Comparison of ENCODE assay signal across 9 mouse cellular contexts in genomic region chr2:36009386-36009785, GRCm38 (mm10). TPM values are rescaled to one million over a fixed set of nuclear protein-coding genes. Genes with fewer than 3 reads are reported as not detected.
DNase-seq lines count a peak whose midpoint lies in the region; ATAC-seq and TF ChIP-seq lines count a peak whose summit lies in the region.
"Had no signal": no experiment of that assay in that cellular context is flagged by ENCODE, and none has a peak within 500 bp of the region (broad histone marks: within the 10 kb centered on the region; RNA-seq: fewer than 3 reads in every experiment).

No protein-coding gene starts in this region.

- peaks cover 71% of the 10 kb centered on the region for H3K27me3 ChIP-seq in E14TG2a.4 (ENCODE audit: insufficient read depth, low read length)
- H3K27me3 ChIP-seq in forebrain, embryonic 15.5 days = peaks cover 11% of the 10 kb centered on the region; the same call in 1 of the 2 replicates
- peaks cover 16% of the 10 kb centered on the region; the same call in 1 of the 2 replicates for H3K27me3 ChIP-seq in intestine, postnatal 0 days (replicated peaks; ENCODE audit: control insufficient read depth, insufficient read depth, low read length)
- H3K27me3 ChIP-seq in lung, postnatal 0 days (replicated peaks; ENCODE audit: insufficient read depth, low read length) = peaks cover 3% of the 10 kb centered on the region; the same call in 1 of the 2 replicates

- WGBS in forebrain, embryonic 15.5 days = 21% methylated on average over 4 of the region's 4 CpGs
- WGBS in intestine, postnatal 0 days = 22% methylated on average over 4 of the region's 4 CpGs
- 26% methylated on average over 4 of the region's 4 CpGs for WGBS in lung, postnatal 0 days

- peak; percentile 67 for TF ChIP-seq CTCF in E14TG2a.4 (conservative IDR thresholded peaks at IDR 0.05; ENCODE audit: low read length)
- TF ChIP-seq CTCF in intestine, postnatal 0 days (IDR thresholded peaks at IDR 0.05; ENCODE audit: low read depth) = peak; percentile 94
- peak; percentile 92 for TF ChIP-seq CTCF in lung, postnatal 0 days (IDR thresholded peaks at IDR 0.05)

- H3K4me3 ChIP-seq in E14TG2a.4 (replicated peaks; ENCODE audit: low read length) = no peak overlapping the region
- H3K4me3 ChIP-seq in forebrain, embryonic 15.5 days = no peak overlapping the region
- H3K4me3 ChIP-seq in intestine, postnatal 0 days (ENCODE audit: low read depth, low read length) = no peak overlapping the region
- no peak overlapping the region for H3K4me3 ChIP-seq in lung, postnatal 0 days (ENCODE audit: low read depth, low read length)

- H3K9me3 ChIP-seq in E14TG2a.4 (ENCODE audit: low read length) = peaks cover 20% of the 10 kb centered on the region
- no peaks in the 10 kb centered on the region for H3K9me3 ChIP-seq in forebrain, embryonic 15.5 days
- H3K9me3 ChIP-seq in intestine, postnatal 0 days (ENCODE audit: control insufficient read depth) = no peaks in the 10 kb centered on the region
- H3K9me3 ChIP-seq in lung, postnatal 0 days (ENCODE audit: low read length) = no peaks in the 10 kb centered on the region

- ATAC-seq in cerebellum, adult (ENCODE audit: insufficient number of reproducible peaks, low FRiP score, low TSS enrichment) = peak; percentile 62; the same call in 1 of the 2 replicates
- ATAC-seq in forebrain, embryonic 15.5 days (replicated peaks) = peak; percentile 42; the same call in 1 of the 2 replicates
- no peak for ATAC-seq in intestine, postnatal 0 days
- ATAC-seq in lung, postnatal 0 days = 0 out of 2 replicates have a peak, but pooled peaks have one; percentile 41

- no peaks in the 10 kb centered on the region for H3K36me3 ChIP-seq in E14TG2a.4 (ENCODE audit: insufficient read depth, low read length)
- H3K36me3 ChIP-seq in forebrain, embryonic 15.5 days = no peaks in the 10 kb centered on the region
- H3K36me3 ChIP-seq in intestine, postnatal 0 days (ENCODE audit: control insufficient read depth, insufficient read depth) = no peaks in the 10 kb centered on the region
- no peaks in the 10 kb centered on the region for H3K36me3 ChIP-seq in lung, postnatal 0 days (ENCODE audit: insufficient read depth, low read length)

- H3K4me1 ChIP-seq in E14TG2a.4 (replicated peaks; ENCODE audit: low read depth, low read length) = peaks cover 34% of the 10 kb centered on the region
- H3K4me1 ChIP-seq in forebrain, embryonic 15.5 days = peaks cover 17% of the 10 kb centered on the region
- H3K4me1 ChIP-seq in intestine, postnatal 0 days (replicated peaks; ENCODE audit: control insufficient read depth, insufficient read depth, low read length) = 0 out of 2 replicates have a peak, but pooled peaks cover 3% of the 10 kb centered on the region
- H3K4me1 ChIP-seq in lung, postnatal 0 days (ENCODE audit: insufficient read depth, low read depth, low read length) = peaks cover 7% of the 10 kb centered on the region

- H3K27ac ChIP-seq in forebrain, embryonic 15.5 days (replicated peaks) = no peak overlapping the region
- no peak overlapping the region for H3K27ac ChIP-seq in intestine, postnatal 0 days (ENCODE audit: low read depth, low read length)
- no peak overlapping the region for H3K27ac ChIP-seq in lung, postnatal 0 days (ENCODE audit: low read length)

- no peak overlapping the region for H3K4me2 ChIP-seq in forebrain, embryonic 15.5 days (replicated peaks)
- no peak overlapping the region for H3K4me2 ChIP-seq in intestine, postnatal 0 days (replicated peaks; ENCODE audit: low read depth)
- no peak overlapping the region for H3K4me2 ChIP-seq in lung, postnatal 0 days (replicated peaks; ENCODE audit: low read depth, low read length)

- TF ChIP-seq EP300 in lung, postnatal 0 days (IDR thresholded peaks at IDR 0.05) = no peak

- DNase-seq in 416B (ENCODE audit: low read depth) = peak; percentile 87
- peak; percentile 88 for DNase-seq in lung, postnatal 0 days (ENCODE audit: low spot score)
- DNase-seq in retina, postnatal 1 day = peak; percentile 87
- peak; percentile 48 for DNase-seq in yolk sac, embryonic 10.5 days (ENCODE audit: low spot score)

- H3K9ac ChIP-seq in forebrain, embryonic 15.5 days (replicated peaks) = no peak overlapping the region
- H3K9ac ChIP-seq in intestine, postnatal 0 days (ENCODE audit: low read depth, low read length) = no peak overlapping the region
- H3K9ac ChIP-seq in lung, postnatal 0 days (replicated peaks; ENCODE audit: low read depth) = no peak overlapping the region

RNA-seq across cellular contexts. Expression of gene Ttll11, which starts 29.7 kb away (rescaled TPM):
- 2.7 and 3.0 TPM in 2 replicates for polyA plus RNA-seq in forebrain, embryonic 15.5 days (2015; fragmentation: Nextera tagmentation; extraction: Ambion mirVana)
- 0.38 and 0.44 TPM in 2 replicates for polyA plus RNA-seq in intestine, postnatal 0 days (2015; fragmentation: Nextera tagmentation; extraction: Ambion mirVana)
- 1.7 and 2.1 TPM in 2 replicates for polyA plus RNA-seq in lung, postnatal 0 days (2015; fragmentation: Nextera tagmentation; extraction: Ambion mirVana)

RNA-seq across cellular contexts. Expression of gene Ndufa8, which starts 39.8 kb away (rescaled TPM):
- polyA plus RNA-seq in forebrain, embryonic 15.5 days (2015; fragmentation: Nextera tagmentation; extraction: Ambion mirVana) = 259 and 263 TPM in 2 replicates
- polyA plus RNA-seq in intestine, postnatal 0 days (2015; fragmentation: Nextera tagmentation; extraction: Ambion mirVana) = 343 and 361 TPM in 2 replicates
- polyA plus RNA-seq in lung, postnatal 0 days (2015; fragmentation: Nextera tagmentation; extraction: Ambion mirVana) = 202 and 228 TPM in 2 replicates

RNA-seq across cellular contexts. Expression of gene Morn5, which starts 39.9 kb away (rescaled TPM):
- polyA plus RNA-seq in forebrain, embryonic 15.5 days (2015; fragmentation: Nextera tagmentation; extraction: Ambion mirVana) = 1.7 and 2.5 TPM in 2 replicates
- polyA plus RNA-seq in intestine, postnatal 0 days (2015; fragmentation: Nextera tagmentation; extraction: Ambion mirVana) = not detected in 2 replicates
- polyA plus RNA-seq in lung, postnatal 0 days (2015; fragmentation: Nextera tagmentation; extraction: Ambion mirVana) = 5.3 and 6.7 TPM in 2 replicates
- polyA plus RNA-seq: heart, embryonic 14.5 days had no signal
